Mouse (Mus musculus): ENCODE data around the gene Ankrd13a. TPM values are rescaled to one million over a fixed set of nuclear protein-coding genes. Genes with fewer than 3 reads are reported as not detected.

Gene Ankrd13a
- polyA plus RNA-seq, 1 experiment = 118 TPM

- Histone ChIP-seq H3K4me1 (peaks cover 68% of the 10 kb centered on the region), H3K9me3 (no peaks in the 10 kb centered on the region), H3K36me3 (replicated peaks; ENCODE audit: low read length) (peaks cover 72% of the 10 kb centered on the region), H3K27me3 (replicated peaks) (no peaks in the 10 kb centered on the region), H3K4me3 (replicated peaks) (peak overlapping the region; percentile 53)
- TF ChIP-seq FLI1 (IDR thresholded peaks at IDR 0.05; ENCODE audit: low read length) = no peak
- TF ChIP-seq GATA1 (IDR thresholded peaks at IDR 0.05; ENCODE audit: borderline replicate concordance, low read length) = no peak
Measured at GRCm38 (mm10) chr5:114804958-114805357, 30.5 kb downstream of the Ankrd13a start.

- H3K4me3 ChIP-seq (replicated peaks) = peak overlapping the region; percentile 92
- H3K9me3 ChIP-seq = no peaks in the 10 kb centered on the region
- H3K36me3 ChIP-seq (replicated peaks; ENCODE audit: low read length) = peaks cover 71% of the 10 kb centered on the region
- H3K27me3 ChIP-seq (replicated peaks) = no peaks in the 10 kb centered on the region
- TF ChIP-seq FLI1 (IDR thresholded peaks at IDR 0.05; ENCODE audit: low read length) = no peak
- no peak for TF ChIP-seq GATA1 (IDR thresholded peaks at IDR 0.05; ENCODE audit: borderline replicate concordance, low read length)
- H3K4me1 ChIP-seq = peaks cover 70% of the 10 kb centered on the region
Measured at GRCm38 (mm10) chr5:114805436-114806350, 31.2 kb downstream of the Ankrd13a start.

GRCm38 (mm10) chr5:114806636-114807035 is 32.2 kb downstream of the Ankrd13a start:
- peaks cover 70% of the 10 kb centered on the region for H3K36me3 ChIP-seq (replicated peaks; ENCODE audit: low read length)

GRCm38 (mm10) chr5:114807063-114807462 is 32.6 kb downstream of the Ankrd13a start:
- TF ChIP-seq FLI1 (IDR thresholded peaks at IDR 0.05; ENCODE audit: low read length) = no peak
- no peak for TF ChIP-seq GATA1 (IDR thresholded peaks at IDR 0.05; ENCODE audit: borderline replicate concordance, low read length)
- Histone ChIP-seq H3K4me1 (peaks cover 83% of the 10 kb centered on the region), H3K4me3 (replicated peaks) (peak overlapping the region; percentile 92), H3K9me3 (no peaks in the 10 kb centered on the region), H3K27me3 (replicated peaks) (no peaks in the 10 kb centered on the region), H3K36me3 (replicated peaks; ENCODE audit: low read length) (peaks cover 67% of the 10 kb centered on the region)

More at GRCm38 (mm10) chr5:114806636-114807035, 32.2 kb downstream of the Ankrd13a start:
- H3K4me3 ChIP-seq (replicated peaks) = peak overlapping the region; percentile 92
- H3K27me3 ChIP-seq (replicated peaks) = no peaks in the 10 kb centered on the region
- no peak for TF ChIP-seq GATA1 (IDR thresholded peaks at IDR 0.05; ENCODE audit: borderline replicate concordance, low read length)
- no peak for TF ChIP-seq FLI1 (IDR thresholded peaks at IDR 0.05; ENCODE audit: low read length)
- no peaks in the 10 kb centered on the region for H3K9me3 ChIP-seq
- H3K4me1 ChIP-seq = peaks cover 79% of the 10 kb centered on the region

- Histone ChIP-seq H3K9me3 (no peaks in the 10 kb centered on the region), H3K4me1 (peaks cover 88% of the 10 kb centered on the region), H3K27me3 (replicated peaks) (no peaks in the 10 kb centered on the region), H3K4me3 (replicated peaks) (peak overlapping the region; percentile 92), H3K36me3 (replicated peaks; ENCODE audit: low read length) (peaks cover 66% of the 10 kb centered on the region)
- TF ChIP-seq GATA1 (IDR thresholded peaks at IDR 0.05; ENCODE audit: borderline replicate concordance, low read length) (no peak), FLI1 (IDR thresholded peaks at IDR 0.05; ENCODE audit: low read length) (no peak)
Measured at GRCm38 (mm10) chr5:114807468-114807867, 33.0 kb downstream of the Ankrd13a start.

GRCm38 (mm10) chr5:114807893-114808292 is 33.4 kb downstream of the Ankrd13a start:
- TF ChIP-seq GATA1 (IDR thresholded peaks at IDR 0.05; ENCODE audit: borderline replicate concordance, low read length) (no peak), FLI1 (IDR thresholded peaks at IDR 0.05; ENCODE audit: low read length) (no peak)
- no peaks in the 10 kb centered on the region for H3K9me3 ChIP-seq
- H3K36me3 ChIP-seq (replicated peaks; ENCODE audit: low read length) = peaks cover 62% of the 10 kb centered on the region
- peak overlapping the region; percentile 92 for H3K4me3 ChIP-seq (replicated peaks)
- peaks cover 92% of the 10 kb centered on the region for H3K4me1 ChIP-seq
- no peaks in the 10 kb centered on the region for H3K27me3 ChIP-seq (replicated peaks)

GRCm38 (mm10) chr5:114808385-114808784 is 33.9 kb downstream of the Ankrd13a start:
- no peaks in the 10 kb centered on the region for H3K9me3 ChIP-seq
- peaks cover 95% of the 10 kb centered on the region for H3K4me1 ChIP-seq
- no peaks in the 10 kb centered on the region for H3K27me3 ChIP-seq (replicated peaks)
- H3K36me3 ChIP-seq (replicated peaks; ENCODE audit: low read length) = peaks cover 57% of the 10 kb centered on the region
- TF ChIP-seq GATA1 (IDR thresholded peaks at IDR 0.05; ENCODE audit: borderline replicate concordance, low read length) = no peak
- H3K4me3 ChIP-seq (replicated peaks) = peak overlapping the region; percentile 65

GRCm38 (mm10) chr5:114809181-114809756 is 34.8 kb downstream of the Ankrd13a start:
- H3K4me3 ChIP-seq (replicated peaks) = peak overlapping the region; percentile 33
- H3K9me3 ChIP-seq = no peaks in the 10 kb centered on the region
- H3K36me3 ChIP-seq (replicated peaks; ENCODE audit: low read length) = peaks cover 48% of the 10 kb centered on the region
- no peaks in the 10 kb centered on the region for H3K27me3 ChIP-seq (replicated peaks)
- peaks cover 90% of the 10 kb centered on the region for H3K4me1 ChIP-seq
- TF ChIP-seq GATA1 (IDR thresholded peaks at IDR 0.05; ENCODE audit: borderline replicate concordance, low read length) (no peak), FLI1 (IDR thresholded peaks at IDR 0.05; ENCODE audit: low read length) (no peak)

- Histone ChIP-seq H3K9me3 (no peaks in the 10 kb centered on the region), H3K4me3 (replicated peaks) (peak overlapping the region; percentile 33), H3K36me3 (replicated peaks; ENCODE audit: low read length) (peaks cover 43% of the 10 kb centered on the region), H3K27me3 (replicated peaks) (no peaks in the 10 kb centered on the region), H3K4me1 (peaks cover 84% of the 10 kb centered on the region)
- TF ChIP-seq GATA1 (IDR thresholded peaks at IDR 0.05; ENCODE audit: borderline replicate concordance, low read length) = no peak
- no peak for TF ChIP-seq FLI1 (IDR thresholded peaks at IDR 0.05; ENCODE audit: low read length)
Measured at GRCm38 (mm10) chr5:114809826-114810225, 35.3 kb downstream of the Ankrd13a start.
